In genomic region chr6:83456984-83457810, GRCm38 (mm10) we compare ENCODE assay signal across 8 mouse cellular contexts. TPM values are rescaled to one million over a fixed set of nuclear protein-coding genes. Genes with fewer than 3 reads are reported as not detected.
A peak's percentile ranks its signal among the peaks of the same experiment; 100 is the strongest.
DNase-seq lines count a peak whose midpoint lies in the region; ATAC-seq lines count a peak whose summit lies in the region.

No protein-coding gene starts in this region.

- 3% methylated on average over 33 of the region's 33 CpGs for WGBS in kidney, embryonic 16.5 days

- no peaks in the 10 kb centered on the region for H3K9me3 ChIP-seq in kidney, embryonic 16.5 days (ENCODE audit: low read length)

- no peaks in the 10 kb centered on the region for H3K36me3 ChIP-seq in kidney, embryonic 16.5 days (ENCODE audit: insufficient read depth, low read length)

- peak overlapping the region; percentile 77 for H3K4me3 ChIP-seq in kidney, embryonic 16.5 days (ENCODE audit: low read length)

- peak overlapping the region; percentile 95 for H3K27ac ChIP-seq in kidney, embryonic 16.5 days (ENCODE audit: low read length)

- ATAC-seq in kidney, embryonic 16.5 days (ENCODE audit: low FRiP score, low TSS enrichment), result peak; percentile 66

- peak; percentile 55 for DNase-seq in ovary, postnatal 36 days (ENCODE audit: low spot score)
- DNase-seq in ovary, adult 18-20 months (ENCODE audit: low spot score), result no peak
- DNase-seq in fat pad, adult 2 months (ENCODE audit: extremely low read depth, low read depth, low spot score), result peak; percentile 98
- DNase-seq in lung, postnatal 4 days, result peak; percentile 64 to 85
- no peak for DNase-seq in Muller cell, postnatal 12 days (ENCODE audit: inconsistent ontology term)
- DNase-seq in spleen, postnatal 4 days (ENCODE audit: low spot score in 2 of 2), result no peak
- DNase-seq in spleen, adult 12 weeks (ENCODE audit: low spot score), result no peak

- peaks cover 52% of the 10 kb centered on the region for H3K4me1 ChIP-seq in kidney, embryonic 16.5 days (ENCODE audit: insufficient read depth, low read length)

- H3K27me3 ChIP-seq in kidney, embryonic 16.5 days (ENCODE audit: insufficient read depth, low read length), result no peaks in the 10 kb centered on the region

- peak overlapping the region; percentile 92 for H3K4me2 ChIP-seq in kidney, embryonic 16.5 days (replicated peaks; ENCODE audit: low read depth, low read length)

- H3K9ac ChIP-seq in kidney, embryonic 16.5 days (replicated peaks; ENCODE audit: low read length), result peak overlapping the region; percentile 96

RNA-seq across cellular contexts. Expression of gene Tet3, which starts 1.7 kb away (rescaled TPM):
- 48.9 and 65.3 TPM in 2 replicates for polyA plus RNA-seq in kidney, embryonic 16.5 days (2015; fragmentation: Nextera tagmentation; extraction: Ambion mirVana)

RNA-seq across cellular contexts. Expression of gene Dguok, which starts 49.6 kb away (rescaled TPM):
- polyA plus RNA-seq in kidney, embryonic 16.5 days (2015; fragmentation: Nextera tagmentation; extraction: Ambion mirVana), result 85.8 and 95.8 TPM in 2 replicates

Comparison
In these comparisons a context has a peak if more than half of its experiments do, and no peak if none do; other contexts are left out.
1. DNase-seq: peak in ovary, postnatal 36 days (single experiment), fat pad, adult 2 months (single experiment) and lung, postnatal 4 days (2 of 2); none in ovary, adult 18-20 months (single experiment), Muller cell, postnatal 12 days (single experiment), spleen, postnatal 4 days (0 of 2) and spleen, adult 12 weeks (single experiment).